Mouse (Mus musculus) heart, postnatal 0 days (tissue): Measurements from ENCODE around the gene Cog5. TPM values are rescaled to one million over a fixed set of nuclear protein-coding genes. Genes with fewer than 3 reads are reported as not detected.

Experiments
- ATAC-seq: fragments of 200-750 bp; cut with Nextera tagmentation; 2 replicates; pipeline ENCODE4 v1.8.0; 2017; ENCODE audit warnings: low read depth, moderate number of reproducible peaks, moderate library complexity; ENCODE audit not compliant: insufficient read depth
- DNase-seq: peaks from one replicate; pipeline ENCODE4 v3.0.0-alpha.2; 2016; ENCODE audit warnings: low spot score
- H3K27ac ChIP-seq: fragments of 300-500 bp; sonication (generic); 2 replicates; pipeline ENCODE4 v1.5.1; 2014; ENCODE audit warnings: low read depth, mild to moderate bottlenecking
- H3K27me3 ChIP-seq: fragments of 300-500 bp; sonication (generic); 2 replicates; pipeline ENCODE4 v1.6.1; 2014; ENCODE audit warnings: low read length, mixed read lengths; ENCODE audit not compliant: control insufficient read depth, insufficient read depth
- H3K36me3 ChIP-seq: fragments of 300-500 bp; sonication (generic); replicated peaks from 2 replicates; pipeline ENCODE4 v1.6.1; 2014; ENCODE audit warnings: low read length, mixed read lengths; ENCODE audit not compliant: control insufficient read depth, insufficient read depth
- H3K4me1 ChIP-seq: fragments of 300-500 bp; sonication (generic); 2 replicates; pipeline ENCODE4 v1.6.1; 2014; ENCODE audit warnings: antibody characterized with exemption; ENCODE audit not compliant: control insufficient read depth, insufficient read depth
- H3K4me2 ChIP-seq: fragments of 300-500 bp; sonication (generic); 2 replicates; pipeline ENCODE4 v1.6.1; 2014; ENCODE audit warnings: low read depth, mild to moderate bottlenecking, low read length, moderate library complexity
- H3K4me3 ChIP-seq: fragments of 300-500 bp; sonication (generic); 2 replicates; pipeline ENCODE4 v1.5.1; 2014; ENCODE audit warnings: low read depth, low read length
- H3K9ac ChIP-seq: fragments of 300-500 bp; sonication (generic); replicated peaks from 2 replicates; pipeline ENCODE4 v1.6.1; 2014; ENCODE audit warnings: low read depth, low read length, mixed read lengths
- H3K9me3 ChIP-seq: fragments of 300-500 bp; sonication (generic); replicated peaks from 2 replicates; pipeline ENCODE4 v1.6.1; 2016; ENCODE audit warnings: low read length; ENCODE audit not compliant: control insufficient read depth
- CTCF ChIP-seq: IDR thresholded peaks from 2 replicates; pipeline ENCODE4 v1.5.1; 2016; ENCODE audit warnings: antibody characterized with exemption, control low read depth, low read depth
- EP300 ChIP-seq: IDR thresholded peaks from 2 replicates; pipeline ENCODE4 v1.6.1; 2016; ENCODE audit warnings: antibody characterized with exemption, low read depth
- WGBS: fragments of 180-500 bp; shearing (Covaris S2); extraction: QIAGEN DNeasy Blood & Tissue Kit; methylation state at CpG from one replicate; pipeline ENCODE4 v1.1.7; 2014; 5-methylcytosine and 5-hydroxymethylcytosine counted together
- polyA plus RNA-seq: library from polyadenylated mRNA; unstranded; fragments of >200 nt; fragmentation: Nextera tagmentation; extraction: Ambion mirVana; gene quantifications from 2 replicates; pipeline ENCODE4 v1.2.1, GENCODE M21; 2015
- total RNA-seq: library from RNA; depleted of rRNA; stranded (reverse); fragments of >200 nt; gene quantifications from 2 replicates; pipeline ENCODE4 v1.2.3, GENCODE M21; 2014; ENCODE audit warnings: low replicate concordance

The Cog5 gene
- total and polyA plus RNA-seq, 2 experiments from 2014 or later = 22.4 to 58.4 TPM

GRCm38 (mm10) chr12:31693278-31693677 is 38.6 kb downstream of the Cog5 start:
- no peak overlapping the region for H3K27ac ChIP-seq

GRCm38 (mm10) chr12:31700623-31701347 is 46.1 kb downstream of the Cog5 start:
- H3K4me1 ChIP-seq = peaks cover 5% of the 10 kb centered on the region; the same call in 1 of the 2 replicates
- H3K27me3 ChIP-seq = no peaks in the 10 kb centered on the region
- H3K9ac ChIP-seq = no peak overlapping the region
- H3K27ac ChIP-seq = peak overlapping the region; percentile 49
- 68% methylated on average over 5 of the region's 5 CpGs for WGBS
- no peak overlapping the region for H3K4me2 ChIP-seq
- TF ChIP-seq CTCF (no peak), EP300 (no peak)
- no peaks in the 10 kb centered on the region; the same call in 1 of the 2 replicates for H3K36me3 ChIP-seq
- H3K9me3 ChIP-seq = peaks cover 5% of the 10 kb centered on the region; the same call in 1 of the 2 replicates
- DNase-seq (no peak), ATAC-seq (no peak)
- no peak overlapping the region for H3K4me3 ChIP-seq

More at GRCm38 (mm10) chr12:31693278-31693677, 38.6 kb downstream of the Cog5 start:
- Histone ChIP-seq H3K4me1 (no peaks in the 10 kb centered on the region), H3K4me3 (no peak overlapping the region), H3K9me3 (peaks cover 5% of the 10 kb centered on the region; the same call in 1 of the 2 replicates), H3K27me3 (no peaks in the 10 kb centered on the region), H3K9ac (no peak overlapping the region), H3K4me2 (no peak overlapping the region), H3K36me3 (no peaks in the 10 kb centered on the region; the same call in 1 of the 2 replicates)
- ATAC-seq (no peak), DNase-seq (no peak)
- TF ChIP-seq CTCF = no peak
- no peak for TF ChIP-seq EP300
- WGBS = 54% methylated on average over 1 of the region's 1 CpGs

DNA sequence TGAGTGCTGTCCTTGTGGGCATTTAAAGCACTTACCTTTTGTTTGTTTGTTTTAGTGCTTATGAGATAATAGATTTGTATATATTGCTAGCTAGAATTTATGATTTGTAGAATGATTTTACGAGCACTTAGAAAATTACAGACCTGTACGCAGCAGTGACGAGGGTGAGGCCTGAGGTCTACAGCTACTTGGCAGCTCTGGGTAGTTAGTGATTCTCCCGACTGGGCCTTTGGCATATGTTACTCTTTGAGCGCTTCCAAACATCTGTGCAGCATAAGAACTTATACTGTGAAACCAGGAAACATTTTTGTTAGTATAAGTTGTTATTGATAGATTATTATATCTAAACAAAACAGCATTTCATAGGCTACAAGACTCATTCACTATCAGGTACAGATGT is 46.7 kb downstream of the Cog5 start:
- no peak overlapping the region for H3K9ac ChIP-seq
- TF ChIP-seq CTCF = no peak
- no peak for TF ChIP-seq EP300
- ATAC-seq = no peak

DNA sequence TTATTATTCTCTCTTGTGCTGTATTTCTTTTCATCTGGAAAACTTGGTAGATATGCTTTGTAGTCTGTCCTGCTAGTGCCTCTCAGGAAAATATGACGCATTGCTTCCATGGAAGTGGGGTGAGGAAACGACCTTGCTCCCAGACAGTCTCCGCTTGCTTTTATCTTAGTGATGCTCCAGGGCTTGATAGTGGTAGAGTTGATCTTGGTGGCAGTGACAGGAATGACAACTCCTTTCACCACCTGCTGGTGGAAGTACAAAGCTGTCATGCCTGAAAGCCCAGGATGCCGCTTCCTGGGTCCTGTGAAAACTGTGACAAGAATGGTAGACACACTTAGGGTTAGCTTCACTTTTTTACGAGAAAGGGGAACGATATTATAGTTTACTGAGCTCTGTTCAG is 49.2 kb downstream of the Cog5 start:
- Histone ChIP-seq H3K27me3 (no peaks in the 10 kb centered on the region), H3K27ac (peak overlapping the region; percentile 85), H3K4me3 (no peak overlapping the region; the same call in 1 of the 2 replicates), H3K9ac (no peak overlapping the region), H3K9me3 (no peaks in the 10 kb centered on the region), H3K36me3 (no peaks in the 10 kb centered on the region), H3K4me1 (peaks cover 12% of the 10 kb centered on the region), H3K4me2 (peak overlapping the region; percentile 31; the same call in 1 of the 2 replicates)
- peak; percentile 92 for TF ChIP-seq EP300
- TF ChIP-seq CTCF = peak; percentile 14; the same call in 1 of the 2 replicates
- peak; percentile 71 for DNase-seq
- WGBS = 28% methylated on average over 6 of the region's 6 CpGs
- peak; percentile 86 for ATAC-seq

More for the DNA sequence above, 46.7 kb downstream of the Cog5 start:
- H3K4me3 ChIP-seq = no peak overlapping the region
- H3K4me2 ChIP-seq = no peak overlapping the region
- no peak for DNase-seq
- H3K27ac ChIP-seq = peak overlapping the region; percentile 49
- WGBS = 67% methylated on average over 5 of the region's 5 CpGs
- H3K27me3 ChIP-seq = no peaks in the 10 kb centered on the region
- peaks cover 5% of the 10 kb centered on the region; the same call in 1 of the 2 replicates for H3K9me3 ChIP-seq
- H3K4me1 ChIP-seq = peaks cover 8% of the 10 kb centered on the region; the same call in 1 of the 2 replicates
- H3K36me3 ChIP-seq = no peaks in the 10 kb centered on the region; the same call in 1 of the 2 replicates

DNA sequence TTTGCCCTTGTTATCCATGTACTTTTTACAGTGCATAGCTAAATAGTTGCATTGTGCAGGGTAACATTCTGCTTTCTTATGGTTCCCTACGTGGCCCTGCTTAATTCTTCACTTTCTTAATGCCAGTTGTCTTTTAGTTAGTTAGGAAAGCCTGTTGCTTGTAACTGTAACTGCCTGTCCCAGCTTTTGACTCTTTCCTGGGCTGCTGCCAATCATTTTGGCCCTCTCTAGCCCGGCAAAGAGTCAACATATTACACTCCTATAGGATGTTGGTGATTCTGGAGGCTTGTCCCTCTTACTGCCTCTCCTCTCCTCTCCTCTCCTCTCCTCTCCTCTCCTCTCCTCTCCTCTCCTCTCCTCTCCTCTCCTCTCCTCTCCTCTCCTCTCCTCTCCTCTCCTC is 51.5 kb downstream of the Cog5 start:
- Histone ChIP-seq H3K9ac (no peak overlapping the region), H3K9me3 (no peaks in the 10 kb centered on the region), H3K36me3 (0 out of 2 replicates have a peak, but pooled peaks cover 2% of the 10 kb centered on the region), H3K4me2 (peak overlapping the region; percentile 28; the same call in 1 of the 2 replicates), H3K27me3 (no peaks in the 10 kb centered on the region), H3K27ac (peak overlapping the region; percentile 88), H3K4me1 (peaks cover 12% of the 10 kb centered on the region), H3K4me3 (no peak overlapping the region)
- DNase-seq = no peak
- no peak for ATAC-seq
- WGBS = 20% methylated on average over 2 of the region's 2 CpGs
- no peak for TF ChIP-seq EP300
- no peak for TF ChIP-seq CTCF
